Mouse (Mus musculus): Measurements from ENCODE around the gene Aqp9.

The Aqp9 gene

DNA sequence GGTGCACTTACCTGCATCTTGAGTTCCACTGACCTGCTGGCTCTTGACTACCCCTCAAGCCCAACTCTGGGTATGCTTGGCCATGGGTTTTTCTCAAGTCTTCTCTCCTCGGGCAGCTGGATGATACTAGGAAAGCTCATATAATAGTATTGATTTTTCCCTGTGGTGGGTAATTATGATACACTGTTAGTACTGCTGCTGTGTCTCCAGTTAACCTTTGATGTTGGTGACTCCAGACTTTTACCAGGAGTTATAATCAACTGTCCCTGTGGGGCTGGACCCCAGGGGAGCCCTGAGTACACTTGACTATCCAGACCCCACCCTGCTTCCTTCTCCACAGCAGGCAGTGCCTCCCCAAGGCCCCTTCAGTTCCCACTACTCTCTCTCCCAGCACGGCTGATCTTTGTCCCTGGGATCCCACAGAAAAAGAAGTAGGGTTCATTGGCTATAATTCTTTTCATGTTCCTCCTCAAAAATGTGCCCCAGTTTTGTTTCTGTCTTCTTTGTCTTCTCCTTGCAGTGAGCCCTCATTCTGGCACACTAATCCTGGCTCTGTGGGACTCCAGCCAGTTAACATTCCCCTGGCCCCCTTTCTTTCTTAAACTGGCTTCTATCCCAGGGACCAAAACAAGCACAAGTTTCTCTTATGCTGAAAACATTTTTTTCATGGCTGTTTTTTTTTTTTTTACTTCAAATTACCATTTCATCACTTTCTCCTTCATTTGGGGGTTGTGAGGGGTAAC, 838 bp downstream of the Aqp9 start:
- DNase-seq = no peak

DNA sequence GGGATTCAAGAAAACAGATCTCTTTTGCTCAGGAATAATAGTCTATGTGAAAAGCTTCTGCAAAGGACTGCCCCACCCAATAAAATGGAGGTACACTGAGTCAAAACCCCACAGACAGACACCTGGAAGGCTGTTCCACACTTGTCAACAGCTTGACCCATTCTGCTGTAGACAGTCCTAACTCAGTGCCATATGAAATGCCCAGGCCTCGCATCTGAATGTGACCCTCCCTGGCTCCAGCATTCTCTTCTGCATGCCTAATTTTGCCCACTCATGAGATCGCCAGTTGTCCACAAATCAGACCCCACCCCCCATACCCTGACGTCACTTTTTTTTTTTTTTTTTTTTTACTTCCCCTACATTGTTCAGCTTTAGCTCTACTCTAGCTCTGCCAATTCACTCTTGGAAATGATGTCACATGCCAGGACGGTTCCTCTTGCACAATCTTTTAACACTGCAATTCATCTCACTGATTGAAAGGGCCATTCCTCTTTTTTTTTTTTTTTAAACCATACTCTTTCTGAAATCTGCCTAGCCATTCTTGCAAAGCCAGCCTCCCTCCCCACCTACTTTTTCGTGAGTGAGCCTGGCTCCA, 1.5 kb downstream of the Aqp9 start:
- no peak for DNase-seq

DNA sequence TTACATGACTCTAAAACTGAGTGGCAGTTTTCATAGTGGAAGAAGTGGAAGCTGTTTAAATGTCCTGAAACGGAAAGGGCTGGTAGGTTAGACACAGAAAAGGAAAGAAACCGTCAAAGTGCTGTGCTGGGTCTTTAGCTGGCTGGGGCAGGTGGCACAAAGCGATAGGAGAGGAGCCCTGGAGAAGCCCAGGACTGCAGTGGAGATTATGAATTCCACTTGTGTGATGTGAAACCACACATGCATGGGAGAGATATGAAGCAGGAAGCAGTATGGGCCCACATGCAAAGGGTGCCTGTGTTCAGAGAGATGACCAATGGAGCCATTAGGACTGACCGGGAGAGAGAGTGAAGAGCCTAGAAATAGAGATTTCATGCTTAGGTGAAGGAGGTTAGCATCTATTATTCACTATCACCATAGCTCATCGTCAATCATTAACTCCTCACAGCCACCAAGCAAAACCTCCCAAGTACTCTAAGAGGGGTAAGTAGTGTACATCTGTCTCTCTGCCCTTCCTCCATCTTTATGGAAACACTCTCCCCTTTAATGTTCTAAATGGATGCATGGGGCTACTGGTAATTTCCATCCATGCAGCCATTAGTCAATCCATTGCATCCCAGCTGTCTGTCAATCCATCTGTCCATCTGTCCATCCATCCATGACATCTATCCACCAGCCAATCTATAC, 2.3 kb downstream of the Aqp9 start:
- no peak for DNase-seq

DNA sequence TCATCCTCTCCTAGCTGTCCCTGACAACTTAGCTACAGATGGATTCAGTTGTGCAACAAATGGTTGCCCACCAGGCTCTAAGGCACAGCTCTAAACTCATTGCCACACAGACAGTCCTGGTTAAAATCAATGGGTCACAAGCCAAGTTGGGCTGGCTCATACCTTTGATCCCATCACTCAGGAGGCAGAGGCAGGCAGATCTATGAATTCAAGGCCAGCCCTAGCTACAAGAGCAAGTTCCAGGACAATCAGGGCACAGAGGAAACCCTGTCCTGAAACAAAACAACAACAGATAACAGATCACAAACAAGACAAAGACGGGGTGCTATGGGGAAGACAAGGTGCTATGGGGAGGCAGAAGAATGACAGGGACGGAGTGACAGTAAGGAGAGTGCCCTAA, 3.0 kb downstream of the Aqp9 start:
- DNase-seq = no peak

DNA sequence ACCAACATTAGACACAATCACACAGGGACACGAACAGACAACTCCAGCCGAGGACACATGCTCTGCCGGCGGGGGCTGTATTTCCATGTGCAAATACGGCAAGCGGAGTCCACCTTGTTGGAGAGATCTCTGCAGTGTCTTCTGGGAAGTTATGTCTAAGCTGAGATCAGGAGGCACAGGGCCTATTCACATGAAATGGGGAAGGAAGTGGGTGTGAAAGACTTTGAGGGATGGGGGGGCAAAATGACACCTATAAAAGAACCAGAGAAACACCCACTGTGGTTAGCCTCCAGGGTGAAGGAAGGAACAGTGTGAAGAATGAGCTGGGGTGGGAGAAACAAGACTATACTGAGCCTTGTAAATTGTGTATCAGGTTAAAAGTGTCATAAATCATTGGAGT, 3.4 kb downstream of the Aqp9 start:
- DNase-seq = no peak

DNA sequence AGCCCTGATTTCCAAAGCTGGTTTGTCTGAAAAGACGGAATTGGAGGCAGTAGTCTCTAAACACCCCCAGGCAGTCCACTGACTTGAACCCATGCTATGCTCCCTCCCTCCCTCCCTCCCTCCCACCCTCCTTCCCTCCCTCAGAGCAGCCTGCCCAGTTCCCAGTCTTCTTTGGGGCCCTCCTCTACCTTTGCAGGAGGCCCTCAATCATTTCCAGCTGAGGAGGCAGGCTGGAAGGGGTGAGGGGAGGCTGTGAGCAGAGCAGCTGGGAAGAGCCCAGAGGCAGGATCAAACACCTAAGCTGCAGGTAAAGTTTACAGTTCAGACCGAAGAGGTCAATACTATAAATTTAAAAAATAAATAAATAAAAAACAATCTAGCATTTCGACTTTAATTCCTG, 4.1 kb downstream of the Aqp9 start:
- DNase-seq = no peak

DNA sequence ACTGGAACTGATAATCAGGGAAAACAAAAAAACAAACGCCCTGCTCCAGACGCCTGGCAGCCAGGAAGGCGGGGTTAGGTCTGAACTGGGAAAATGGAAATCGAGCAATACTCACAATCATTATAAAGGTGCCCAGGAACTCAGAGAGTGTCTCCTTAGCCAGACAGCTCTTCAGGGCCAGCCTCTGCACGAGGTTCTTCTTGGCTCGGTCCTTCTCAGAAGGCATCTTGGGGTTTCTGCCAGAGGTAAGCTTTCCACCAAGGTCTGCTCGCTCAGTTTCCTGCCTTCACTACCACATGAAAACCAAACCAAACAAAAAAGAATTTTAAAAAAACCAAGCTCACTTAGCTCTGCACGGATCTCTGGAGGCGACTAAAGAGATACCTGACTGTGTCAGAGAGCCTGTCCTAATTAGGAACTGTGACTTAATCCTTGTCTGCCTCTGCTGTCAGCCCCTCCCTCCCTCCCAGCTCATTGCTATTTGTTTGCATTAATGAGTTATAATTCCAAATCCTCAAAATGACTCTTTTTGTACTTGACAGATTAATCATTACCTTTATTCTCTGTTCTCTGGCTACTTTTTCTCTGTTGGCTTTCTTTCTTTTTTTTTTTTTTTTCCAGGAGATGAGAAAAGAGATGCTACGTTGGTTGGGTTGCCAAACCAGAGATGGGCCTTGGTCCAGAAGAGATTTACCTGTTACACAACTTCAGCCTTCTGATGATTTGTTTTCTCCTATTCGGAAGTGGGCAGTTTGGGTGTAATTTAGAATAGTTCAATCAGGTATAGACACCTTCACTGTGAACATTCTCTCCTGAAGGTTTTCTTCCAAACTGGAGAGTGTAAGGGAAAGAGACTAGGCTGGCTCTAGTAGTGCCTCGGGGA, 5.4 kb downstream of the Aqp9 start:
- DNase-seq = no peak

DNA sequence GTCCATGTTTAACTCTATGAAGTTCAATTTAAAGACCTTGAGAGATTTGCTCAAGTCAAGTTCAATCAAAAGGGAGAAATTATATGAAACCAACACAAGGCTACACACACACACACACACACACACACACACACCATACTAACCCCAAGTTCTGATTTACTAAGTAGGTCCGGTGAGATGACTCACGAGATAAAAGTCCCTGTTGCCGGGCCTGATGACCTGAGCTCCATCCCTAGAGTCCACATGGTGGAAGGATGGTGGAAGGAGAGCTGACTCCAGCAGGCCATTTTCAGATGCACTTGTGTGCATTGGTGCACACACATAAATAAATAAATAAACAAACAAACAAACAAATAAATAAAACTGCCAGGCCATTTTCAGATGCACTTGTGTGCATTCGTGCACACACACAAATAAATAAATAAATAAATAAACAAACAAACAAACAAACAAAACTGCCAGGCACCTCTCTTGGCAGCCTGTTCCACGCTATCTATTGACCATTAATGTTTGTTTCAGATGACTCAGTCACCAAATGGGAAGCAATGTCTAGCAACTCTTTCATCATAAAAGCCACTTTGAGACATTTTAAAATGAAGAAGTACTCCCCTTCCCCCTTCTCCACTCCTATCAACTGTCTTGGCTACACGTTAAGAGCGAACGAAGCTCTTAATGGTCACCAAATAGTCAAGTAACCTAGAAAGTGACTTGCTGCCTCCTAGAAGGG, 6.2 kb downstream of the Aqp9 start:
- no peak for DNase-seq

DNA sequence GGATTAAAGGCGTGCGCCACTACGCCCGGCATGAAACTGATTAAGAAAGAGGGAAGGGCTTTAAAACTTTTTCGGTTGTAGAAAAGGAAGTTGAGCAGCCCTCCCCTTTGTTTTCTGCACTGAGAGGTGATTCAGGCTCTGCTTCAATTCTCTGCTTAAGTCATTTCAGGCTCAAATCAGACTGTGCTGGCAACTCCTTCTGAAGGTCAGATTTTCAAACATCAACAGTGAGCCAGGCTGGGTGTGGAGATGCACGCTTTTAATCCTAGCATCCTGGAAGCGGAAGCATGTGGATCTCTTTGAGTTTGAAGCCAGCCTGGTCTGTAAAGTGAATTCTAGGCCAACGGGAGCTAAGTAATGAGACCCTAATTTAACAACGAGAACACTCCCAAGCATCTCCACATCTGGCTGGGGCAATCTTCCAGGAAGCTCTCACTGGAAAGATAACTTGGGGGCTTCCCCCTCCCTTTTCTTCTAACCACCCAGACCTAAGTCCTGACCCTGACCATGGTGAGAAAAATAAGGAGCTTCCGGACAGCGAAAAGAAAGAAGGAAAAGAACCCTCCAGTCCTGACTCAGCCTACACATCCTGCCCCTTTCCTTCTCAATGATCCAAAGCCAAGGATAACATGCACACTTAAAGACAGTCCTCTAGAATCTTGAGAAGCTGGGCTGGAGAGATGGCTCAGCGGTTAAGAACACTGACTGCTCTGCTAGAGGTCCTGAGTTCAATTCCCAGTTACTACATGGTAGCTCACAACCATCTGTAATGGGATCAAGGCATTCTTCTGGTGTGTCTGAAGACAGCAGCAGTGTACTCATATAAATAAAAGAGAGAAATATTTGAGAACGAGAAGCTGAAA, 7.4 kb downstream of the Aqp9 start:
- DNase-seq = no peak

DNA sequence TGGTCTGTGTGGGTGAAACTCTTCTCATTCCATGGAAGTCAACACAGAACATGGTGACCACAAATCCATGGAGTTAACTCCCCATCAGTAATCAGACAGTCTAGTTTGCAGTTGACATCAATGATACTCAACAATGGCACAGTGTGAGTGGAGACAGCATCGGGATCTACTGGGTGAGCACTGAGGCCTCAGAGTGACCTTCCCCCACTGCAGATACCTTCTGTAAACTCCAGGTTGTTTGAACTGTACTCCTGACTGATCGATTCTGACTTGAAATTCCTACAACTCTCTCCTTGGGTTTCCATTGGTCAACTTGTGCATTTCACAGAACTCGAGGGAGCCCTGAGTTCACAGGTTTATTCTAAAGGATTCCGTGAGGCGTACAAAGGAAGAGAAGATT, 8.8 kb downstream of the Aqp9 start:
- no peak for DNase-seq

DNA sequence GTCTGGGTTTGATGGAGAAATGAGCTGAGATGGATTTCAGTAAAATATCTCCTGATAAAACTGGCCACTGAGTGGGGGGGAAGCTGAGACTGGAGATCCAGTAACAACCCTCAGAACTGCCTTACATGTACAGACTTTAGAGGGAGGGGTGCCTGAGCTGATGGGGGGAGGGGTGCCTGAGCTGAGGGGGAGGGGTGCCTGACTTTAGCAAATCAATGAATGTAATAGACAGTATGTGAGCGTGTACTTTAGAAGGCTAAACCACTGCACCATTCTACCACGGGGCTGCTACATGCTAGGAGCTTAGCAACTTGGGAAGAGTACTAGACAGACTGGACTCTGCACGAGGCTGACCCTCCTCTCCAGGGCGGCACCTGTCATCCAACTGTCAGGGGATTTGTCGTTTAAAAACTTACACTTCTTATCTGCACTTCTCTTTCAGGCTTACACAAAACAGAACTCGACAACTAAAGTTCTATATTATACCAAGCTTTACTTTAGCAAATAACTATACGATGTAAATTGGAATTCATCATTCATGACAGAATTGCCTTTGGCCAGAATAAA, 9.3 kb downstream of the Aqp9 start:
- no peak for DNase-seq

DNA sequence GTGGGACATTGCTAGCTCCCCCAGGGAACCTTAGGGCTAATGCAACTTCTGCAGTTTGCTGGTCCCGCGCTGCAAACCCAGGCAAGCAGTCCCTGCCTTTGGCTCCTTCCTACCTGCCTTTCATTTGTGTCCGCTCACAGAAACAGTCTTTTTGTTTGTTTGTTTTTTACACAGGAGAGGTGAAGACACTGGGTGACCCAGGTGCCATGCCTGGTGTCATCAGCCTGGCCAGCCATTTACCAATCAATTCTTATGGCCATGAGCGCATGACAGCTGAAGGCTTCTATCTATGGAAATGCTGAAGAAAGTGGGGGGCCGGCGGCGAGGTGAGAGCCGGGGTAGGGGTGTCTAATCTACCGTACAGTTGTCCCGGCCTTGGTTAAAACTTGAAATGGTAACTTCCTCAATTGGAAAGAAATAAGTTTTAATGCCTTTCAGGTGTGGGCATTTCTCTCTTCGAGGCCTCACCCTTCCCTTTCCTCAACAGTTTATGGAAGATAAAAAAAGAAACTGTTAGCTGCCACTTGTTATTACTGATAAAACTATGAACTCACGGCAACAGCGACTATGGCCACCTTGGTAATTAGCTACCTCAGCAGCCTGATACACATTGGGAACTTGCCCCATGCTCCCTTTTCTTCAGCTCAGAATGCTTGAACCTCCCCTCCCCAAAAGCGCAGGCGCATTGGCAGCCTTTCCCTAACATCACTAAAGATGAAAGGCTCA, 10.4 kb downstream of the Aqp9 start:
- DNase-seq = no peak

DNA sequence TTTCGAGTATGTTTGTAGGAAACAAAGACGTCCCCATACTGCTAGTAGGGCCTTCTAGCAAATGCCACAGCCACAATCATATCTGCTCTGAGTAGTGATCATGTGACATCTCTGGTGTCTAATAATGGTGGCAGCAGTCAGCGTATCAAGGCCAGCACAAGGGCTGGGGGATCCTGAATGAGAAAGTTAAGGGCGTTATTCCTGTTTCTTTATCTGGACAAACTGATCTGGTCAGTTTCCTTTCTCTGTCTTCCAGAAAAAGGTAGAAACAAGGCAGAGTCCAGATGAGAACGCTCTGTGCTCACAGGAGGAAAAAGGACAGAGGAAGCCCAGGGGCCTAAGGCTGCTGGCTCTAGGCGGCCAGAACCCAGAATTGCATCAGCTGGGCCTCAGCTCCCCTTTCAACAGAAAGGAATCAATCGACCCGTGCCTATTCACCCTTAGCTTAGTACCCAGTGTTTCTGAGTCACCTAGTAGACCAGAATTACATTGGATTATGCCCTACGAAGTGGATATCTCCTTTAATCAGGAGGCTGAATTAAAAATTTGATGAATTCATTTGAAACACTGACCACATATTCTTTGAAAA, 11.9 kb downstream of the Aqp9 start:
- DNase-seq = no peak

DNA sequence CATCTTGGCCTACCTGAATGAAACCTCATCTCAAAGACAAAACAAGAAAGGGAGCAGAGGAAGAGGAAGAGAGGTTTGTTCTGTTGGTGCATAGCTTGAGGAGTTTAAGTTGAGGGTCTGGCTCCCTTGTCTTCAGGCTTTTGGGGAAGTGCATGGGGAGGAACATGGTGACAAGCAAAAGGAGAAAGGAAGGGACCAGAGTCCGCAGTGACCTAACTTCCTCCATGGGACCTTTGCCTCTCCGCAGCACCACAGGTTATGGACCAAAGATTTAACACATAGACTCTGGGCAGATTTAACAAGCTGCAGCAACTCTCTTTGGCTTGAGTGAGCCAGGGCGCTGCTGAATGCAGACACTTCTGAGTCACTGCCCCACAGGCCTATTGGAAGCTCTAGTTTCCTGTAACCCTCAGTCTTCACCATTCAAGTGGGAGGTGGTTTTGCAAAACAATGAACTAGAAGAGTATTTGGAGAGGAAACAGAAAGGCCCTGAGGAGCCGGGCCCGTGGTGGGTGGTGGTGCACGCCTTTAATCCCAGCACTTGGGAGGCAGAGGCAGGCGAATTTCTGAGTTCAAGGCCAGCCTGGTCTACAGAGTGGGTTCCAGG, 13.0 kb downstream of the Aqp9 start:
- DNase-seq = no peak

DNA sequence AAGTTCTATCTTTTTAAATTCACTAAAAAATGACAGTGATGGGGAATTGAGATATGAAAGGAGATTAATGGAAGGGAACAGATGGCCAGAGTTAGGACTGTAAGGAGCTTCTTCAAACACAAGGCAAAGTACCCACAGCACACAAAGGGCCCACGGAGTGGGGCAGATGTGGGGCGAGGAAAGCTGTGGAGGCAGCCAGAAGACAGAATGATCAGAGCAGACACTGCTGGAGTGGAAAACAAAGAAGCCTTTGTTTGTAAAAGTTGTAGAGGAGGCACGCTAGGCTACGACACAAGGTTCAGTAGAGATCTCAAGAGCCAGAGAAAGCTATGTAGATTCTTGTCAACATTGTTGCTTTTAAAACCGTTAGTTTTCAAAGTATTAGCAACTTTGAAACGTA, 17.1 kb downstream of the Aqp9 start:
- DNase-seq = no peak

DNA sequence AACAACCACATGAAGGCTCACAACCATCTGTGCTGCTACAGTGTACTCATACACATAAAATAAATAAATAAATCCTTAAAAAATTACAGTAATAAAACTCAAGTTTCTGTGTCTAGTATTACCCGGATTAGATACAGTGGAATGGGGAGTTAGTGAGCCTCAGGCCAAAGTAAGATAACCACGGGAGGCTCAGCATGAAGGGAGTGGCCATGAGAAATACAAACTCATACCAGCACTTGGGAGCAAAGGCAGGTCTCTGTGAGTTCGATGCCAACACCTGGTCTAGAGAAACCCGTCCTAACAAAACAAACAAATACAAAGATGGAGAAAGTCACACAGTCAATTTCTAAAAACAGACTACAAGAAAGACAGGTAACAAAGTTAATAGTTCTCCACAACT, 18.3 kb downstream of the Aqp9 start:
- no peak for DNase-seq

DNA sequence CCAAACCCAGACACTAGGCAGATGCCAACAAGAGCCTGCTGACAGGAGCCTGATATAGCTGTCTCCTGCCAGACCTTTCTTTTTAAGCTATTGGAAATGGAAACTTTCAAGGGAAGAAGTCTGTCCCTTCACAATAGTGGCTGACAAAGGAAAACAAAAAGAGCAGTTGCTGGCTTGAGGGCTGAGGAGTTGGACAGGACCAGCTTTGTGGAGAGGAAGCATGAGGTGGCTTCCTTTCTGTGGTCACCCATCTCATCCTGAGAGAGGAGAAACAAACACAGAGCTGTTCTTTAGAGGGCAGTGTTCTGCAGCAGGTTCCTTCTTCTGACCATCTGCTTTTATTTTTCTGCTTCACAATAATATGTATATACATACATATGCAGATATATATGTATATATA, 19.6 kb downstream of the Aqp9 start:
- no peak for DNase-seq

DNA sequence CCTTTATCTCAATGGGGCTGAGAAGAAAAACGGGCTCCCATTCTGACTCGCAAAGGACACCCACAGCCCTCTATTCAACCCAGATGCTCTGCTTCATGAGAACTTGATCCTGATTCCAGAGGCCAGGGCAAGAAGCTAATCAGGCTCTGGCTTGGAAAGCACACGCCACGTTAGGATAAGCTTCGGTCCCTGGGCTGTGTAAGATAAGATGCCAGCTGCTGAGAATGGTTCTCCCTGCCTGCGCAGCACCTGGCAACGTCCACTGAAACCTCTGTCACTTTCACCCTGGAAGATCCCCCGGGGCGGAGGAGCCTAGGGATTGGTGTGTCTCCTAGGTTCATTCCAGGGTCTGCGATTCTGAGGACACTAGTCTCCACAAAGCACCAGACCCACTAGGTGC, 22.3 kb downstream of the Aqp9 start:
- DNase-seq = no peak

DNA sequence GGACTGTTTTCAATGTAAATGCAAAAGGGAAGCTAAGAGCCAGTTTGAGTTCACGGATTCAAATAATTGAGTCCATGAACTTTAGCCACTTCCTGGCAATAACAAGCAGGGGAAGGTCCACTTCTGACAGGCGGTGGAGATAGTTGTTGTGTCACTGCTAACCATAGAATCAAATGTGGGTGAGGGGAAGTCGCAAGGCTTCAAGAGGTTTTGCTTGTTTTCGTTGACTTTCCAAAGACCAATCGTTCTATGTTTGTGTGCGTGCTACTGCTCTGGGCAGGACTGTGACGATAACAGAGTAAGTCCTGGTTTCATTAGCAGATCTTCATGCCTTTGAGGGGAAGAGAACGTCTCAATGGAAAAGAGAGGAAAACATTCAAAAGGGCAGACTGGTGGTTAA, 28.3 kb downstream of the Aqp9 start:
- no peak for DNase-seq

DNA sequence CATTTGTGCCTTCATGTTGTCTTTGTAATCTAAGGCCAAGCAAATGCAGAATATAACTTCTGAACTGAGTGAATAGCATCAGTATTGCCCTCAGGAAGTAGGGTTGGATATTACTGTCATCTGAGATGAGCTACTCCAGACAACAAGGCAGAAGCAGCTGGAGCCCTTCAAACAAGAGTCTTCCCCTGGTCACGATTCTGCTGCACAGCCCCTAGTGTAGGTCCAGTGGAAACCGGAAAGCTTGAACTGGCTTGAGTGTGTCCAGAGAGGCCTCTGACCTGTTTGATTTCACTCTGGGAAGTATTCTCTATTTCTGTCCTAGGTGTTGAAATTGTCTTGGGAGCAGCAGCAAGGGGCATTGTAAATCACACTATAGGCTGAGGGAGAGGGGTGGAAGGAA, 29.5 kb downstream of the Aqp9 start:
- no peak for DNase-seq
